Mouse (Mus musculus) adrenal gland, adult (tissue): Measurements from ENCODE around the gene Klhl5.

ENCODE experiments used
- DNase-seq, 2 experiments: peaks; one replicate each; pipeline ENCODE4 v3.0.0; 2022 to 2023; ENCODE audit warnings: low spot score in 1 of 2; ENCODE audit not compliant: inconsistent age in 2 of 2

Klhl5 gene

GRCm38 (mm10) chr5:65182268-65182667 lies 74.9 kb downstream of the Klhl5 start:
- DNase-seq: no peak

- no peak for DNase-seq
These were observed 84.3 kb downstream of the Klhl5 start for GRCm38 (mm10) chr5:65191601-65192000.

- DNase-seq: no peak
These were observed 87.1 kb downstream of the Klhl5 start for GRCm38 (mm10) chr5:65194441-65194840.

- peak; percentile 99 for DNase-seq
These were observed 92.2 kb downstream of the Klhl5 start, which contains the start of gene Wdr19 for GRCm38 (mm10) chr5:65199346-65200128. Gene Wdr19 (plus strand): TSS chr5:65199696.

GRCm38 (mm10) chr5:65204726-65205125 lies 97.4 kb downstream of the Klhl5 start:
- no peak for DNase-seq

GRCm38 (mm10) chr5:65213321-65213720 lies 106.0 kb downstream of the Klhl5 start:
- peak; percentile 18 to 75 for DNase-seq
